Mouse (Mus musculus): ENCODE data around the gene Sdhc.
"Not testable (repeated sequence)": the region's sequence is repeated elsewhere in the genome, so short reads cannot be mapped to it uniquely, and the experiment has no call there.

The Sdhc gene

GRCm38 (mm10) chr1:171112986-171113385, 37.4 kb downstream of the Sdhc start:
- DNase-seq (ENCODE audit: low spot score in 2 of 2), result no peak

DNA sequence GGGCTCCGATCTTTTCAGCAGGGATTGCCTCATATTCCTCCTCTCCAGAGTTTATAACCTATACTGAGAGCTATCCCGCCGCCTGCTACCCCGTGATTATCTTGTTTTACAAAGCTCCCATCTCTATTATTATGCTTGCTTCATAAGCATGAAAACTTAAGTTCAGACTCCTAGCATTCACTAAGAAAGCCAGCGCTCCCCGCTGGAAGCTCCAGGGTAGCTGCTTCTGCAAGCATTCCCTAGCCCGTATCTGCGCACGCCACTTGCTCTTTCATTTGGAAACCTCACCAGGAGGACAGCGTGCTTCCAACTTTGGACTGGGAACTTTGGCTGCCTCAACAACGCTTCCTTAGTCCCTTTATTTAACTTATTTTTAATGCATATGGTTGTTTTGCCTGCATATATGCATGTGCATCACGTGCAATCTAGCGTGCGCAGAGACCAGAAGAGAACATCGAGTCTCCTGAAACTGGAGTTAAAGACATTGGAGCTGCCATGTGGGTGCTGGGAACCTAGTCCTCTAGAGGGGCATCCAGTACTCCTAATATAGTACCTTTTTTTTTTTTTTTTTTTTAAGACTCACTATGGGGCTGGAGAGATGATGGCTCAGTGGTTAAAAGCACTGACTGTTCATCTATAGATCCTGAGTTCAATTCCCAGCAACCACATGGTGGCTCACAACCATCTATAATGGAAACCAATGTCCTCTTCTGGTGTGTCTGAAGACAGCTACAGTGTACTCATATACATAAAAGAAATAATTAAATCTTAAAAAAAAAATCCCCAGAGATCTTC, 38.4 kb downstream of the Sdhc start:
- peak; percentile 37 to 64 for DNase-seq (ENCODE audit: low spot score in 2 of 2)

- DNase-seq (ENCODE audit: low spot score in 2 of 2), result peak; percentile 88 to 89
These were observed 39.2 kb downstream of the Sdhc start for GRCm38 (mm10) chr1:171111020-171111780.

DNA sequence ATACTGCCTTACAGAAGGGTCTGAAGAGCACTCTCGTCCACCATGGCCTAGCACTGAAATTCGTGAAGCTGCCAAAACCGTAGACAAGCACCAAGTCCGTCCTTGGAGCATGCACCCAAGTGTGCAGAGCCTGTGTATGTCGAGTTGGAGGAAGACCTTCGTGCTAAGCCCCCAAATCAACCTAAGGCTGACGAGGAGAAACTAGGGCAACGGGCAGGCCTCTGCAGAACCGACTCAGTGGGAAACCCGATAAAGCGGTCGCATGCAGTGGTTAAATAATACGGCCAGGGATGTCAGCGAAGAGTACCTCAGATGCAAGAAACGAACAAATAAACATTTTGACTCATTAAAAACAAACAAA, 39.8 kb downstream of the Sdhc start:
- DNase-seq (ENCODE audit: low spot score in 2 of 2), result no peak

DNA sequence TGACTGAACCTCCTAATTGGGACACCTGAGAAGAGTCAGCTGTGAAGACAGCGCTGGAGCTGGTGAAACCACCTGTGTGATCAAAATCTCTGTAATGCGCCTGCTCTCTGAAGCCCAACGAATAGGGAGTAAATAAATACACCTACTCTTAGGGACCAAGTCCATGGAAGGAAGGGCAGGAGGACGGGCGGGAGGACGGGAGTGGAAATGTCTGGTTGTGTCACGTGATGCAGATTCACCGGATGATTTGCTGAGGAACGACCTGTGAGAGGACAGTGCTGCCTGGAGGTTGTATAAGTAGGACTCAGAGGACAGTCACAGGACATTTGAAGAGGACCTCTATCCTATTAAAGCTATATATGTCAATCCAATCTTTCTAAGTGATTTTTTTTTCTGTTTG, 40.8 kb downstream of the Sdhc start:
- DNase-seq (ENCODE audit: low spot score in 2 of 2), result no peak

- DNase-seq (ENCODE audit: low spot score in 2 of 2), result peak in 1 of 2 experiments; percentile 40
These were observed 45.2 kb downstream of the Sdhc start for GRCm38 (mm10) chr1:171105226-171105625.

DNA sequence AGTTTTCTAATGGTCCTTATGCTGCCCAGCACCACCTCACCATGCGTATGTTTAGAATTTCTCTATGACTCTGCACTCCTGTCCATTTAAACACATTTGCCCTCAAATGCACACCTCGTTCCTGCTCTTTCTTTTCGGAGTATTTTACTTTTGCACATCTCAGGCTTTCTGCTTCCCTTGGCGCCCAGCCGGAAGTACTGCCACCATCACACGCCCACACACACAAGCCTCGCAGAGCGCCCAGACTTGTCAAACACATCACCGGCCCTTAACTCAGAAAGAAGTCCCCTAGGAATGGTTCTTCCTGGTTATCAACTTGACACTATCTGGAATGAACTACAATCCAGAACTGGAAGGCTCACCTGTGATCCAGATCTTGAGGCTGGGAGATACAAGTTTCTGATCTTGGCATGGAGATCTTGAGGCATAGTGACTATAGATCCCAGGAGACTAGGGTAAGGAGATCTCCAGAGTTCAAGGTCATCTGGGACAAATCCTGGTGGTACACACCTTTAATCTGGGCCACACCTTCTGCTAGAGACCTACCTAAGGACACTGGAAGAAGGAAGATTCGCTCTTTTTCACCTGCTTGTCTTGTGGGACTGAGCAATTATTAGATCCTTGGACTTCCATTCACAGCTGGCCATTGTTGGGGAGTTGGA, 47.1 kb downstream of the Sdhc start:
- DNase-seq (ENCODE audit: low spot score in 2 of 2), result no peak

DNA sequence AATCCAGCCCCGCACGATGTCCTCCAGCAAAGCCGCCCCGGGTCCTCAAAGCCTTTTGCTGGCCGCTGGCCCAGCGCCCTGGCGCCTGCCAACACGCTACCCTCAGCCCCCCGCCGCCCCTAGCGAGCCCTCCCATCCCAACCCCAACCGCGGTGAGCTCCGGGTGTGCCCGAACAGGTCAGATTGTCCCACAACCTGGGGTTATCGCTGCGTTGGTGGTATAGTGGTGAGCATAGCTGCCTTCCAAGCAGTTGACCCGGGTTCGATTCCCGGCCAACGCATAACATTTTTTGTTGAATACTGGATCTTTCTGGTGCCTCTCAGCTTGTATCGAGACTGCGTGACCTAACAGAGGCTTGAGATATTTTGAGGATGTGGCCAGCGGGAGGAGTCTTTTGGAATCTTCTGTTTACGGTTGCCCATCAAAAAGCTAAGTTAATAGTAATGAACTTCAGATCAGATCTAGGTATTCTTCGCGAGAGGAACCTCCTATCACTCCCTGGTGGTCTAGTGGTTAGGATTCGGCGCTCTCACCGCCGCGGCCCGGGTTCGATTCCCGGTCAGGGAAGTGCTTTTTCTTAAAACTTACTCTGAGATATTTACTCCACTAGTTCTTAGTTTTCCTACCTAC, 47.7 kb downstream of the Sdhc start:
- peak; percentile 71 to 81 for DNase-seq (ENCODE audit: low spot score in 2 of 2)

DNA sequence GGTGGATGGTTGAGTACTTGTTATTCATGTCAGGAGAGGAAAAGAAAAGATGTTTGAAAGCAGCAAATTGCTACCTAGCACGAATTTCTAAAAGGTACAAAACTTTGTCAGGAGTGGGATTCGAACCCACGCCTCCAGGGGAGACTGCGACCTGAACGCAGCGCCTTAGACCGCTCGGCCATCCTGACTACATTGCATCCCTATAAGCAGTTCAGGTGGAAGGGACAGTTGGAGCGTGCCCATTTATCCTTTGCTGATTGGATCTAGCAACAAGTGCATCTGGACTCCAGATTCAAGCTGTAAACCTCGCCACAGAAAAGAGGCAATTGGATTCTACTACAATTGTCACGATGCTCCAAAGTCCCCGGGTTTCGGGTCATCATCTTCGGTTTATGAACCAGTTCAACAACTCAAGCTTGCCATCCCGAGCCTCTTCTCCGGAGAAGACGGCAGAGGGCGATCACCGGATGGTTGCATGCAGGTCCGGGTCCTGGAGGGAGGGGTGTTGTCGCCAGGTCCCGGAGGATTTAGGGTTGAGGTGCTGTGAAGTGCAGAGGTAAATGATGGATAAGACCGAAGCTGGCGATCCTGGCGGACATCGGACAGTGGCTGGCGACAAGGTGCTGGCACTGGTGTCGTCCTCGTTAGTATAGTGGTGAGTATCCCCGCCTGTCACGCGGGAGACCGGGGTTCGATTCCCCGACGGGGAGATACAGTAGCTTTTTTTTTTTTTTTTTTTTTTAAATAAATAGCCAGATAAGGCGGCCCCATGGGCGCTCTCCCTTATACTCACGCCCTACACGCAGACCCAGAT, 48.5 kb downstream of the Sdhc start:
- peak; percentile 77 to 88 for DNase-seq (ENCODE audit: low spot score in 2 of 2)

DNA sequence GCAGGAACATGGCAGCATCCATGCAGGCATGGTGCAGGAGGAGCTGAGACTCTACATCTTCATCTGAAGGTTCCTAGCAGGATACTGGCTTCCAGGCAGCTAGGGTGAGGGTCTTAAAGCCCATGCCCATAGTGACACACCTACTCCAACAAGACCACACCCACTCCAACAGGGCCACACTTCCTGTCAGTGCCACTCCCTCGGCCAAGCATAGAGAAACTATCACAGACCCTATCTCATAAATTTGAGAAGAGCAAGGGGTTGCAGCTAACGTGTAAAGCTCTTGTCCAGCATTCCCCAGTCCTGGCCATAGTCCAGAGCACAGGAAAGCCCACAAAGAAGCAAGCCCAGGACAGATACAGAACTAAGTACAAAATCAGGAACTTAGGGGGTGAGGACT, 49.4 kb downstream of the Sdhc start:
- no peak for DNase-seq (ENCODE audit: low spot score in 2 of 2)

GRCm38 (mm10) chr1:171097612-171098011, 52.8 kb downstream of the Sdhc start:
- DNase-seq (ENCODE audit: low spot score in 2 of 2), result no peak

DNA sequence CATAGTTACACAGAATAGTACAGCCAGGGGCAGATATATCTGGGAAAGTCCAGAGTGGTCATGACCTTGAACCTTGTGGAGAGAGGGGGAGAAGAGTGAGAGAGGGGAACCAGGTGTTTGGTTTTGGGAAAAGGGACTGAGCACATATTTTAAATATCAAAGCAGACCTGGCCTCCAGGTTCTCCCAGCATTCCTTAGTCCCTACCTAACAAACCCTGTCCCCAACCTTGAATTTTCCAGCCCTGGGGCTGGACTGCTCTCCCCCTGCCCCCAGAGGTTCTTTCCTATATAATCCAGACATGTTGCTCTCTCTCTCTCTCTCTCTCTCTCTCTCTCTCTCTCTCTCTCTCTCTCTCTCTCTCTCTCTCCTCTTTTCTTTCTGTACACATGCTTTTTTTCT, 53.3 kb downstream of the Sdhc start:
- DNase-seq (ENCODE audit: low spot score in 2 of 2), result no peak

DNA sequence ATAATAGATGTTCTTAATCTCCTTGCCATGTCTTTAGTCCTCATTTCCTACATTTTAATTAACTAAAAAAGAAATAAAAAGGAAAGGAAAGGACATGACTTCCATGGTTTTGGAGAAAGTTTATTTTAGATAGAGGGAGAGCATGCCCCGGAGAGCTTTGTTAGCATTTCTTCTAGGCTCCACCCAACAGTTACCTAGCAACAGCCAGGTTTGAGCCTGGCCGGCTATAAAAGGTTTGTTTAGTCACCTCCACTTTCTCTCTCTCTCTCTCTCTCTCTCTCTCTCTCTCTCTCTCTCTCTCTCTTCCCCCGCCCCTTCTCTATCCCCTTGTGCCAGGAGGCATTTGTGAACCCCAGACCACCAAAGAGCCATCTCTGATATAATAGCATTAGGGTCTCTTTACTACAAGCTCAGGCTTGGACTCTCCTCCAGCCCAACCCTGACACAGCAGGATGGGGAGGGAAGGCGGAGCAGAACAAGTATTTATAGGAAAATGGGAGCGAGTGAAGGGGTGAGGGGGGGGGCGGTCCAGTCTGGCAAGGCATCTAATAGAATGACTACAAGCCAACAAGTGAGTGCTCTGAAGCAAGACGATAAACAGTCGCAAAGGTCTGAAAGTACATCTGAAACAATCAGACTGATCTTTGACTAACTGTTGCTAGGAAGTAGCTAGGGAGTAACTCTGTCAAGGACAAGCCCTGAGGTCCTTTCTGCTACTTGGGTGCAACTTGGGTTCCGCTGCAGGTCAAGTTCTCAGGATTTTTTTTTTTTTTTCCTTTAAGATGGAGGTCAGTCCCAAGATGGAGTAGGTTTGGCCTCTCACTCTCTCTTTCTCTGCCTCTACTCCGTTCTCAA, 54.1 kb downstream of the Sdhc start:
- no peak for DNase-seq (ENCODE audit: low spot score in 2 of 2)

DNA sequence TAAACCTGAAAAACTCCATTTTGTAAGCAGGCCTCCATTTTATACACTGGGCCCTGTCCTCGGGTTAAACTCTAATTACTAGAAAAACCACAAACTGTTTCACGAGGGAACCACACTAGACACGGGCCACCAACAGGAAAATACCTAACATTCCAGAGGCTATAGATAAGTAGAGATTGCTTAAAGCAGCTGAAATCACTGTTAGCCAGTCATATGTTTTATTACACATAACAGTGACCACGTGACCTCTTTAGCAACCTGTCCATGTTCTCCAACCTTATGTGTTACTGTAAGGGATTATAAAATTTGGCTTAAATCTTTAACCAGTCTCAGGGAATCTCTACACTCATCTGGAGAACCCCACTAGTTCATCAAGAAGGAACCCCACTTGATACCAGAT, 56.0 kb downstream of the Sdhc start:
- DNase-seq (ENCODE audit: low spot score in 2 of 2), result no peak

DNA sequence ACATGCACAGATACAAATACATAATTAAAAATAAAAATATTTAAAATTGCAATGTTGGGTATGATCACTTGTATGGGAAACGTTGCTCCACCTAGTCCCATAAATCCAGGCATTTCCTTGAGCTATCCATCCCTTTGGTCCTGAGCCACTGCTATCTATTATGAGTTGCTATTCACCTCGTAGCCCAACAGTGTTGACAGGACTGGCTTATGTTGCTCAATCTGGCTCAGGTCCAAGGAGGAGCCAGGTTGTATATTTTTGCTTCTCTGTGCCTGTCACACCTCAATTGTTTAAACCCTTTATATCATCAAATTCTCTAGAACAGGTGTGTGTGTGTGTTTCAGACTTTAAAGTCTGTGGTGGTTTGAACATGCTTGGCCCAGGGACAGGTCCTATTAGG, 59.6 kb downstream of the Sdhc start:
- no peak for DNase-seq (ENCODE audit: low spot score in 2 of 2)

DNA sequence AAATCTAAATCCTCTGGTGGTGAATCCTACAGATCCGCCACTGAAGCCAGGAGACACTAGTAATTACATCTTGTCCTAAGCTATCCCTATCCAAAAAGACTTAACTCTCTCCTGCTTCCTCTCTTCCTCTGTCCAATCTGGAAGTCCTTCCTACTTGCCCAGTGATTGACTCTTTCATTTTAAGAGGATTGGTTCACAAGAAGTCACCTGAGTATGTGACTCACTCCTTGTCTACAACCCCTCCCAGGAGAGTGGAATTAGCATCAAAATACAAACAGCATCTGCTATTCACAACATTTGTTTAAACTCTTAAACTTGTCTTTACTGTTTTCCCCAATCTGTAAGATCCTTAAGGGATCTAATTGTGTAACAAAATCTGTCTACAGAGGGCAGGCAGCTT, 60.5 kb downstream of the Sdhc start:
- no peak for DNase-seq (ENCODE audit: low spot score in 2 of 2)

GRCm38 (mm10) chr1:171088237-171088869, 62.0 kb downstream of the Sdhc start:
- DNase-seq (ENCODE audit: low spot score in 2 of 2), result not testable (repeated sequence)

GRCm38 (mm10) chr1:171085718-171086117, 64.7 kb downstream of the Sdhc start:
- no peak for DNase-seq (ENCODE audit: low spot score in 2 of 2)

DNA sequence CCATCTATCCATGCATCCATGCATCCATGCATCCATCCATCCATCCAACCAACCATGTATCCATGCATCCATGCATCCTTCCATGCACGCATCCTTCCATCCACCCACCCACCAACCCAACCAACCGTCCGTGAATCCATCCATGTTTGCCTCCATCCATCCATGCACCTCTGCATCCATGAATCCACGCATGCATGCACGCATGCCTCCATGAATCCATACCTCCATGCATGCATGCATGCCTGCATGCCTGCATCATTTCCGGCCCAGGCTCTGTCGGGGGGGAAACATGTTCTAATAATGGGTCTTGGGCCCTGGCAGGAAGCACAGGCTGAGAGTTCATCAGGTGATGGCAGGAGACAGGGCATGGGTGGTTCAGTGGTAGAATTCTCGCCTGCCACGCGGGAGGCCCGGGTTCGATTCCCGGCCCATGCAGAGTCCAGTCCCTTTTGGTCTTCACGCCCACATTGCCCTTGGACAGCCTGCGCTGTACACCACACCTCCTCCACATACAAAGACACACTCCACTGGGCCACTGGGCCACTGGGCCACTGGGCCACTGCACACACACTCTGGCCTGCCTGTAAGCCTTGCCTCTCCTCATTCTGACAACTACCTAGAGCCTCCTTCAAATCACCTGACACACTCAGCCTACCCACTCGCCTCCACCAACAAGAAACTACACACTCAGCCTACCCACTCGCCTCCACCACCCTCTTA, 68.7 kb downstream of the Sdhc start:
- DNase-seq (ENCODE audit: low spot score in 2 of 2), result not testable (repeated sequence)

Measured in urinary bladder, postnatal 4 days (tissue).